Mouse (Mus musculus): ENCODE measurements around the gene Myo6.
A peak's percentile ranks its signal among the peaks of the same experiment; 100 is the strongest.
"Not testable (repeated sequence)": the region's sequence is repeated elsewhere in the genome, so short reads cannot be mapped to it uniquely, and the experiment has no call there.

Gene Myo6

GRCm38 (mm10) chr9:80299031-80299430 is 134.2 kb downstream of the Myo6 start:
- DNase-seq (ENCODE audit: low spot score in 2 of 2), result no peak

GRCm38 (mm10) chr9:80303518-80303917 is 138.7 kb downstream of the Myo6 start:
- no peak for DNase-seq (ENCODE audit: low spot score in 2 of 2)

GRCm38 (mm10) chr9:80306390-80306789 is 141.6 kb downstream of the Myo6 start:
- DNase-seq (ENCODE audit: low spot score in 2 of 2), result no peak

- DNase-seq (ENCODE audit: low spot score in 2 of 2), result no peak
Observed at GRCm38 (mm10) chr9:80306853-80307252, 142.0 kb downstream of the Myo6 start.

DNA sequence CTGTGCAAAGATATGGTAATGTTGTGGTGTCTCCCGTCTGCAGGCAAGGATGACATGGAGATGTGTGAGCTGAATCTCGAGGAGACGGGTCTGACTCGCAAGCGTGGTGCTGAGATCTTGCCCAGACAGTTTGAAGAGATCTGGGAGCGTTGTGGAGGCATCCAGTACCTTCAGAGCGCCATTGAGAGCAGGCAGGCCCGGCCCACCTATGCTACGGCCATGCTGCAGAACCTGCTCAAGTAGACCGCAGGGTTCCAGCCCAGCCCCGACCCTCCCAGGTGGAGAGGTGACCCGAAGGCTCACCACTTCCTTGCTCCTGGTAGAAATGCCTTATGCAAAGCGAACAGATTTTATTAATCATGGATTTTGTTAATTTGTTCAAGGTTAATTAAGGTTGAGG is 142.8 kb downstream of the Myo6 start:
- DNase-seq (ENCODE audit: low spot score in 2 of 2), result no peak

DNA sequence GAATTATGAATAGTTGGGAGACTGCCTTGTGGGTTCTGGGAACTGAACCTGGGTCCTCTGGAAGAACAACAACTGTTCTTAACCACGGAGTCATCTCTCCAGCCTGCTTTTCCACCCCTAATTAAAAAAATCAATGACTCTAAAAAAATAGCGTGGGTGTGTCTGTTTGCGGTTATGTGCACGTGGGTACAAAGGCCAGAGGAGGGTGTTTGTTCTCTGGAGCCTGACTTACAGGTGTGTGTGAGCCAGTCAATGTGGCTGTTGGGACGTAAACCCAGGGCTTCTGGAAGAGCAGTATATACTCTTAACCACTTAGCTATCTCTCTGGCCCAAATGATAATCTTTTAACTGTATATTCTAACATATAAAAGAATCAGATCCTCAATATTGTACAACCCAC is 148.8 kb downstream of the Myo6 start:
- DNase-seq (ENCODE audit: low spot score in 2 of 2), result no peak

GRCm38 (mm10) chr9:80315922-80316321 is 151.1 kb downstream of the Myo6 start:
- DNase-seq (ENCODE audit: low spot score in 2 of 2), result no peak

DNA sequence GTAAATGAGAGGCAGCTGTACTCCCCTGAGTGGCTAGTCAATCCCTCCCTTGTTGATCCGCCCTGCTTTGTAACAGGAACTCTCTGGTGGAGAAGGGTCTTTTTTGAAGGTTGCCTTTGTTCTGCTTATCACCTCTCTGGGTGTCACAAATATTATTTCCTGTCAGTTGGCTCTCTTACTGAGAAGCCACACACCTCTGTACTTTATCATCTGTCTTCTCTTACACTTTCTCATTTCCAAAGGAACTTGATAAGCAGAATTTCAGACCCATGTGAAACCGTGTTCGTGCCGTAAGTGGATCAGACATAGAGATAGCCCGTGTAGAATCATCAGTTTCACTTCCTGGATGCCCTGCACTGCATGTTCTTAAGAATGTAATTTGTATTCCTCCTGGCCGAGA is 153.2 kb downstream of the Myo6 start:
- DNase-seq (ENCODE audit: low spot score in 2 of 2), result no peak

DNA sequence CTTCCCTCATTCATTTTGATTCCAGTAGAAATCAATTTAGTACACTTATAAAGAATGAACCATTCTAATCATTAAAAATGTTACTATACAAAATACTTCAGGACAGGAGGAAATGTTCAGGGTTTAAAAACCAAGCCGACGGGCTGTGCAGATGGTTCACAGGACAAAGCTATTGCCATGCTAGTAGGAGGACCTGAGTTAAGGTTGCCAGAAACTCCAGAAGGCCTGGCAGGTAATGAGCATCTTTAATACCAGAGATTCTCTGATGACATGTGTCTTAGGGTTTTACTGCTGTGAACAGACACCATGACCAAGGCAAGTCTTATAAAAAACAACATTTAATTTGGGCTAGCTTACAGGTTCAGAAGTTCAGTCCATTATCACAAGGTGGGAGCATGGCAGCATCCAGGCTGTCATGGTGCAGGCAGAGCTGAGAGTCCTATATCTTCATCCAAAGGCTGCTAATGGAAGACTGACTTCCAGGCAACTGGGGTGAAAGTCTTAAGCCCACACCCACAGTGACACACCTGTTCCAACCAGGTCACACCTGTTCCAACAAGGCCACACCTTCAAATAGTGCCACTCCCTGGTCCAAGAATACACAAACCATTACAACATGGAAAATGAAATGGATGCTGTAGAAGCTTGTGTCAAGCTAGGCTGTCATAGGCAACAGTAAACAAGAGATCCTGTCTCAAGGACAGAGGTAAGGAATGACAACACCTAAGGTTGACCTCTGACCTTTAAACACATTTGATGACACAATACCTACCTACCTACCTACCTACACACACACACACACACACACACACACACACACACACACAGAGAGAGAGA is 156.4 kb downstream of the Myo6 start:
- not testable (repeated sequence) for DNase-seq (ENCODE audit: low spot score in 2 of 2)

GRCm38 (mm10) chr9:80332153-80332552 is 167.3 kb downstream of the Myo6 start:
- peak; percentile 3 to 5 for DNase-seq (ENCODE audit: low spot score in 2 of 2)

GRCm38 (mm10) chr9:80333466-80333865 is 168.6 kb downstream of the Myo6 start:
- no peak for DNase-seq (ENCODE audit: low spot score in 2 of 2)

DNA sequence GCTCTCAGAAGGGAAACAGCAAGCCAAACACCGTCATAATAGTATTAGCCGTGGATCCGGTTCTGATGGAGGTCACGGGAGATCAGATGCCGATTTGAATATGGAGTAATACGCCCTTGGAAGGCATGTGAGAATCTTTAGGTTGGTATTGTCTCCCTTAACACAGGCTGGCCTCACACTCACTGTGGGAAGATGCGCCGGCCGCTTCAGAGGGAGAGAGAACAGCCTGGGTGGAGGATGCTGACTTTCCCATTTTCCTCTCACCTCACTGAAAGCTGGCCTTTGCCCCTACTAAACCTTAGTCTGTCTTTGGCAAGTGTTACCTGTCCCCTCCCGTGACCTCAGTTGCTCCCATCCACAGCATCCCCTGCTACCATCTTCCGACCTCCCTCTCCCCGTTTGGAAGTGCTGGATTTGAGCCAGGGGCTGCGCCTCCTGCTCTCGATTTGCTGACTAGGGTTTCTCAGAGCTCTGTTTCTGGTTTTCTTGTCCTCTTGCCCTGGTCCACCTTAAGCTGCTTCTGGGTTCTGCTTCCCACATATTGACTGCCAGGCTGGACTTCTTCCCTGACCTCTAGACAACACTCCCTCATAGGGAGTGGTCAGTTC is 169.3 kb downstream of the Myo6 start:
- no peak for DNase-seq (ENCODE audit: low spot score in 2 of 2)

GRCm38 (mm10) chr9:80335660-80336357 is 171.0 kb downstream of the Myo6 start:
- no peak for DNase-seq (ENCODE audit: low spot score in 2 of 2)

GRCm38 (mm10) chr9:80338026-80338425 is 173.2 kb downstream of the Myo6 start:
- DNase-seq (ENCODE audit: low spot score in 2 of 2), result no peak

DNA sequence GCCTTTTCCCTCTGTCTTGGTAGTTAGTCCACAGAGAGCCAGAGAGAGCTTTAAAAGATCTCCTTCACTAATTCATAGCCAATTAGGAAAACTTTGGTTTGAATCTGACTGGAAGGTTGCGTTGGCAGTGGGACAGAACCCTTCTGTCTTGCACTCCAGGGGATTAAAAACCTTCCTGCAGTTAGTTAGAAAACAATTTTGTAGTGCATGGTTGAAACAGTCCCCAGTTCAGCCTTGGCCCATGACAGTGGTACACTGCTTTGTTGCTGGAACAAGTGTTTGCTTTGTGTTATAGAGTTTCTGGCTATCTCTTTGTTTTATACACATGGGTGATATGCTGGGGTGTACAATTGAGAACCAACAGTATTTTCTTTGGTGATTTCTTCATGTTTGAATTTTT is 176.1 kb downstream of the Myo6 start:
- no peak for DNase-seq (ENCODE audit: low spot score in 2 of 2)

DNA sequence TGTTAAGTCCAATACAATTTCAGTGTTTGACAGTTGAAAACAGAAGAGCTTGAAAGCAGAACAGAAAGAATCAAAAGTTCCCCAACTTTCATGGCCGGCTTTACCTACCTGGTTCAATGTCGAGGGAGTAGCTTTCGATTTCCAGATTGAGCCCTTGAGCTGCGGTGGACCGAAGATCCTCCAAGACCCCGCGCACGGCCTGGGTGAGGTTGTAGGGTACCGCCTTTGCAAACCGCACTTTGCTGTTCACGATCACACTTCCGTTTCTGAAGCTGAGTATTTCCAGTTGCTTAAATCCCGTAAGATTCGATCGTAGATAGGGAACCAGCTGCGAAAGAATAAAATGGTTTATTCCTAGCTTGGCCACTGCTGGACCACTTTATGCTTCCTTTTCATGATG is 176.9 kb downstream of the Myo6 start:
- DNase-seq (ENCODE audit: low spot score in 2 of 2), result no peak

- no peak for DNase-seq (ENCODE audit: low spot score in 2 of 2)
Observed at GRCm38 (mm10) chr9:80342520-80342919, 177.7 kb downstream of the Myo6 start.

- no peak for DNase-seq (ENCODE audit: low spot score in 2 of 2)
Observed at GRCm38 (mm10) chr9:80344451-80345000, 179.7 kb downstream of the Myo6 start.

DNA sequence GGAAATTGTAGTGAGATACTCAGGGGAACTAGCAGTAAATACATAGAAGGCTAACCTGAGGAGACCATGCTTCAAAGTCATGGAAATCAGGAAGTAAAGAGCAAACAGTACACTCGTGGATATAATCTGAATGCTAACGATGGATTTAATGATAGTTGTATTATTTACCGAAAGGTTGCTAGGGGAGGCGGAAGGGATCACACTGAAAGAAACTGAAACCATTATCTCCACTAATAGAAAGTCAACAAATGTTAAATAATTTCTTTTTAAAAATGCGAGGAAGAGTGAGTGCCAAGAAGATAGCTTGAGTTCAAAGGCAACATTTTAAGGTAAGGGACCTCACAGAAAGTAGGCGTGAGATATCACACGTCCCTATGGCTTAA is 186.5 kb downstream of the Myo6 start:
- no peak for DNase-seq (ENCODE audit: low spot score in 2 of 2)

DNA sequence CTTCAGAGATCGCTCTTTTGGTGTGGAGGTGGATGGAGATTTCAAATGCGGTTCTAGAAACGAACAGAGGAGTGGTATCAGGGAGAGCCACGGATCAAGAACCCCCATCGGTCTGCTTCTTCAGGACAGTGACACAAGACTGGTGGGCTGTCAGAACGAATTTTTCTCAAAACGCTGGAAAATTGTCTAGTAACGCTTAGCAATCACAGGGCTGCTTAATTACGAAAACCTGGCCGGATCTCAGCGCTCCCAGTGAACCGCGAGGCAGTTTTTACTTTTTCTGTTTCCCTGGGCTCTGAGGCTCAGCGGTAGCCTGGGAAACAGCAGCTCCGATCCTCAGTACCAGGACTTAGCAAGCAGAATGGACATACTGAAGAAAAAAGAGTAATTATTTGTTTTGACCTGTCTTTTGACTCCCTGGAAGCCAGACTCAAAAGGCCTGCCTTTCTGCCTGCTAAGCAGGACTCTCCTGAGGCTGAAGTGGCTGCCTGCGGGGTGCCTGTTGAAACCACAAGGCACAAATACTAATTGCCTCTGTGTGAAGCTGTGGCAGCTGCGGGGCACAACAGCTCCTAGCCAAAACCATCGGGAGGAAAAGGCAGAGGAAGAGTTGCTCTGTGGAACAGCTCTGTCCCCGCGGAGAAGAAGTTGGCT is 187.0 kb downstream of the Myo6 start:
- no peak for DNase-seq (ENCODE audit: low spot score in 2 of 2)

GRCm38 (mm10) chr9:80360063-80360462 is 195.2 kb downstream of the Myo6 start:
- DNase-seq (ENCODE audit: low spot score in 2 of 2), result no peak

Data from urinary bladder, postnatal 36 days (tissue).